Mouse (Mus musculus) urinary bladder, postnatal 4 days (tissue): ENCODE results near the gene Spata25.
"Not testable (repeated sequence)": the region's sequence is repeated elsewhere in the genome, so short reads cannot be mapped to it uniquely, and the experiment has no call there.

ENCODE experiments used
- DNase-seq, 2 experiments: peaks; one replicate each; pipeline ENCODE4 v3.0.0; 2021 to 2022; ENCODE audit warnings: low spot score in 2 of 2

Spata25 gene

DNA sequence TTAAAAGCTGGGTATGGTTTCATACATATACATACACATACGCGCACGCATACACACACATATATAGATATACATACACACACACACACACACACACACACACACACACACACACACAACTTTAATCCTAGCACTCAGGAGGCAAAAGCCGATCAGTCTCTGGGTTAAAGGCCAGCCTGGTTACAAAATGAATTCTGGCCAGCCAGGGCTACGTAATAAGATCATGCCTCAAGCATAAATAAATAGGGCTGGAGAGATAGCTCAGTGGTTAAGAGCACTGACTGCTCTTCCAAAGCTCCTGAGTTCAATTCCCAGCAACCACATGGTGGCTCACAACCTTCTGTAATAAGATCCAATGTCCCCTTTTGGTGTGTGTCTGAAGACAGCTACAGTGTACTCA is 27.2 kb upstream of the Spata25 start:
- not testable (repeated sequence) for DNase-seq

DNA sequence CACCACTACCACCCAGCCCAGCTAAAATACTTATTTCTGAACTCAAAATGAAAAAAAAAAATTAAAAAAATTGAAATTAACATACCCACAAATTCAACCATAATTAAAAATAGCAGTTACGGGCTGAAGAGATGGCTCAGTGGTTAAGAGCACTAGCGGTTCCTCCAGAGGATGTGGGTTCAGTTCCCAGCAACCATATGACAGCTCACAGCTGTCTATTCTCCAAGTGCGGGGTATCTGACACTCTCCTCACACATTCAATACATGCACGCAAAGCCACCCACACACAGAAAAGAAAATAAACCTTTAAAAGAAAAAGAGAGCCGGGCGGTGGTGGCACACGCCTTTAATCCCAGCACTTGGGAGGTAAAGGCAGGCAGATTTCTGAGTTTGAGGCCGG is 21.7 kb upstream of the Spata25 start:
- DNase-seq: no peak

DNA sequence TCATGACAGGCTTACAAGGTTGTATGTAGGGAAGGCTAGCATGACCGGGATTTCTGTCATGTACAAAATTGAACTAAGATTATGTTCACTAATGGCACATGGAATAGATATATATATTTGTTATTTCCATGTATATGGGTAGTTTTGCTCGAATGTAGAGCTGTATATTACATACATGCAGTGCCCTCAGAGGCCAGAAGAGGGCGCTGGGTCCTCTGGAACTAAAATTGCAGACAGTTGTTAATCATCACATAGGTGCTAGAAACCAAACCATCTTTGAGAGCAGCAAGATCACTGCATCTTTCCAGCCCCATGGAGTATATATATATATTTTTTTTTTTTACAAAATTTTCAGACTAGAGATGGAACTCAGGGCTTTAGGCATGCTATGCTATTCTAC is 17.4 kb upstream of the Spata25 start:
- no peak for DNase-seq

DNA sequence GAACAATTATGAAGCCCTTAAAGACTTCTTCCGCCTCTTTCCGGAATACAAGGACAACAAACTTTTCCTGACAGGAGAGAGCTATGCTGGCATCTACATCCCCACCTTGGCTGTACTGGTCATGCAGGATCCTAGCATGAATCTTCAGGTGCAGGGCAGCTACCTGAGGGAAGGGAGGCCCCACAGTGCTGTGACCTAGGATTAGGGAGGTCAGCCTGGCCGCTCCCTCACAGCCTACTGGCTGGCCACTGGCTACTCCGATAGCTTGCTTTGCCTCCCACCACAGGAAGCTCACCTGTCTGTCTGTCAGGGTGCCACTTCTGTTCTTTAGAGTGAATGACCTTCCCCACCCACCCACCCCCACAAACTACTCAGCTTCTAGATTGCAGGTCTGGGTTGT is 6.8 kb upstream of the Spata25 start:
- DNase-seq: no peak

DNA sequence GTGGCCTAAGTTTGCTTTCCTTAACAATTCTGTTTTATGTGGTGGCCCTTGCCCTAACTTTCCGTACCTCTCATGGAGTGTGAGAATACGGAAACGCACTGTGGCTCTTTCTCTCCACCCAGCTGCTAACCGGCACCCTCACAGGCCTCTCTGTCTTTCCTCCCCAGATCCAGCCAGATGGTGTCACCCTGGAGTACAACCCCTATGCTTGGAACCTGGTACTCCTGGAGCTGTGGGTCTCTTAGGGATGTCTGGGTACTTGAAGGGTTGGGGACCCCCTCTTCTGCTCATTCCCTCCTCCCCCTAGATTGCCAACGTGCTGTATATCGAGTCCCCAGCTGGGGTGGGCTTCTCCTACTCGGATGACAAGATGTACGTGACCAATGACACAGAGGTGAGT is 6.2 kb upstream of the Spata25 start:
- DNase-seq: no peak

DNA sequence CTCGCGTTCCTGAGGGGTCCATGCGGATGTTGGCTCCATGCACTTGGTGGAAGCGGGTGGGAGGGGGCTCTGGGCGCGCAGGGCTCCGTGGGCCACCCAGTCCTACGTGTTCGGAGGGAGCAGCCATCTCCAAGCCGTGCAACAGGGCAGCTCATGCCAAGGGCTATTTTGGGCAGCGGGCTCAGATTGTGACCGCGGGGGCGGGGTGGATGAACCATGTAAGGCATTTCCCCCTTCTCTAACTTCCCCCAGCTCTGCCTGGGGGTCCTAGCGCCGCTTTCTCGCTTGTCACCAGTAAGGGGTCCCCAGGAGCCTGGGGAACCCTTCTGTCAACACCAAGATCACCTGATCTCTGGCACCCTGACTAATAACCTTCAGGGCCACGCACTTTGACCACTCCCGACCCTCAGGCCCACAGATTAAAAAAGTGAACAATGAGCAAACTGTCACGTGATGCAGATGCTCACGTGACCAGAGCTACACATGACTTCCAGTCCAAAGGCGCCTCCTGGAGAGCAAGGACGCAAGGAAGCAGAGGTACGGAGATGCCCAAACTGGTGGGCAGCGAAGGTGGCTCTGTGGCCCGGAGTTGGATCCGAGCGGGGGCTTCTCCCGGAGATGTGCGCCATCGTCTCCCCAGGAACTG is 5.1 kb upstream of the Spata25 start, which contains the start of gene Neurl2:
Gene Neurl2, minus strand, starts transcription at position 143 of the 646 bp plus-strand sequence.
- DNase-seq: peak; percentile 86 to 93

DNA sequence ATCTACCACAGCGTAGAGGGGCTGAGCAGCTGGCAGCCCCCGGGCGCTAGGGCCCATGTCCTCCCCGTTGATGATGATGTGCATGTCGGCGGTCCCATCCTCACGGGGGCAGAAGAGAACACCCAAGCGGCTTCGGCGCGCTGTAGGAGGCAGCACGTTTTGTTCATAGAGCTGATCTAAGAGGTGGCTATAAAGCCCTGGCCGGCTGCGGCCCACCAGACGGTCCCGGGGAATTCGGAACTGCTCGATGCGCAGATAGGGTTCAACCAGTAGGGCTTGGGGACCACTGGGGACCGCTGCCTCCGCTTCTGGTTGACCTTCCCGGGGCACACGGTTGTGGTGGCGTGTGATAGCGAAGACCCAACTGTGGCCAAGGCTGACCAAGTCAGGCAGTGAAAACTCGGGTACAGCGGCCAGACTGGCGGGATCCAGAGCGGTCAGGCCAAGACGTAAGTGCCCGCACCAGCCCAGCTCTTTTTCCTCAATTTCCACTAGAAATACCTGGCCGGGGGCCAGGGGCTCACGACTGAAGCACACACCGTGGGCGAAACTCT is 4.5 kb upstream of the Spata25 start, which contains the start of gene Ctsa:
Gene Ctsa, plus strand, starts transcription at position 126 of the 554 bp plus-strand sequence.
- peak; percentile 71 to 80 for DNase-seq

DNA sequence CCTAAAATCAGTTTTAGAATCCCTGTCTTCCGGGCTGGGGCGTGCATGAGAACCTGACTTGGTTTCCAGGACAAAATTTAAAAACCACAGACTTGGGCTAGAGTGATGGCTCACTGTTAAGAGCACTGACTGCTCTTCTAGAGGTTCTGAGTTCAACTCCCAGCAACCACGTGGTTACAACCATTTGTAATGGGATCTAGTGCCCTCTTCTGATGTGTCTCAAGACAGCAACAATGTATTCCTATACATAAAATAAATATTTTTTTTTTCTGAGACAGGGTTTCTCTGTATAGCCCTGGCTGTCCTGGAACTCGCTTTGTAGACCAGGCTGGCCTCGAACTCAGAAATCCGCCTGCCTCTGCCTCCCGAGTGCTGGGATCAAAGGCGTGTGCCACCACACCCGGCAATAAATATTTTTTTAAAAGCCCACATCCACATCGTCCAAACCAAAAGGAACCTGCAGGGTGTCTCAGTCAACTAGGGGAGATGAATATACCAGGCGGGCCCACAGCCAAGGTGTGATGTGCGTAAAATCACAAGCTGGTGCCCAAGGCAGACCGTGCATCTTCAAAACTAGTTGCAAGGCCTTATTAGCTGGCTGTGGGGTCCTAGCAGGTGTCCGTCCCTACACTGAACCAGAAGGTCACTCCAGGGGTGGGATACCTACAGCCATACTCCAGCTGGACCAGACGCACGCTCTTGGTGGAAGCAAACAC is 3.9 kb upstream of the Spata25 start:
- DNase-seq: no peak

DNA sequence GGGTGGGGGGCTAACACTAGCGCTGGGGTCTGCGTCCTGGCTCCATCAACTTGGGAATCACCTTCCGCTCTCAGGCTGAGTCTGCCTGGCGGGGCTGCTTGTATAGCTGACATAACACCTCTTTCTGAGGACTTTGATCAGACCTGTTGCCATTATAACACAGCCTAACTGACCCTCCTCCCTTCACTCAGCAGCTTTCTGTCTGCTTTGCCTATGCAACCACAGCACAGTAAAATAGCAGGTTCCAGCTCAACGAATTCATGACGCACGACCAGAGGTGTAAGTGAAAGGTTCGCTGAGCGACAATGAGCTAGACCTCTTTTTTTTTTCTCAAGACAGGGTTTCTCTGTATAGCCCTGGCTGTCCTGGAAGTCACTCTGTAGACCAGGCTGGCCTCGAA is 2.7 kb upstream of the Spata25 start:
- DNase-seq: no peak

DNA sequence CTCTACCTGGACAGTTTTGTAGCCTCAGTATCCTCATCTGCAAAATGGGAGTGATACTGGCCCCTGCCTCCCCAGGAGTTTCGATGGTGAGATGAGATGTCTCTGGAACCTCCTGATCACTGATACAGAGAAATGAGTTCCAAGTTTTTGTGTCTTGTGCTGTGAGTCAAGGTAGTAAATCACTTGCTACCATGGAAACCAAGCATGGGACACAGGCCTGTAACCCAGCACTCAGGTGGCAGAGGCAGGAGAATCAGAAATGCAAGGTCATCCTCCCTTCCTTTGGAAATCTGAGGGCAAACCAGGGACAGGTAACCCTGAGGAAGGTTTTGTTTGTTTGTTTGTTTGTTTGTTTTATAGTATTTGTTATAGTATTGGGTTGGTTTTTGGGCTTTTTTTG is 753 bp upstream of the Spata25 start:
- DNase-seq: no peak

DNA sequence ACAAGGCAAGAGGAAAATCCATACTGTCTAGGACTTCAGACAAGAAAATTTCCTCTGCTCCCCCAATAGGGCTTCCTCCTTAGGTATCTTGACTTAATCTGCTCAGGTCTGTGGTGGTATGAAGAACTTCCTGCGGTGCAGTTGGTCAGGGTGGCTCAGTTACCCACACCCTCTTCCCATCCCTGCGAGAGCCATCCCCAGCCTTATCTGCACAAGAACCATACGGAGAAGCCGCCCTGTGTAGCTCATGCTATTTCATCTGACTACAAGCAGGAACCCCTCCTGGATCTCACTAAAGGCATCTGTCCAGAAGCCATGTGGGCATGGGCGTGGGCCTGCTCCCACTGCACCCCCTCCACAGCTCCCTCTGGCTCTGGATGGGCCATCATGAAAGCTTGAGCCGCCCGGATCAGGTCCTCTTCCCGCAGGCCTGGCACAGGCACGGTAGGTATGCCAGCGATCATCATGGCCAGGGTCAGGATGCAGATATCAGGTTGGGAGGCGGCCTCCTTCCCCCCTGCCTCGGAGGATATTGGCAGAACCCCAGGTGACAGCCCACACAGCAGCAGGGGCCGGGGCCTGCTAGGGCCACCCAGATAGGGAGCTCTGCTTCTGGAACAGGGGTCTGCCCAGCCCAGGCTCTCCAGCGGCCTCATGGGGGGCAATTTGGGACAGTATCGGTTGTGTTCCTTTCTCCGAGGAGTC is 1.0 kb downstream of the Spata25 start:
- DNase-seq: no peak

DNA sequence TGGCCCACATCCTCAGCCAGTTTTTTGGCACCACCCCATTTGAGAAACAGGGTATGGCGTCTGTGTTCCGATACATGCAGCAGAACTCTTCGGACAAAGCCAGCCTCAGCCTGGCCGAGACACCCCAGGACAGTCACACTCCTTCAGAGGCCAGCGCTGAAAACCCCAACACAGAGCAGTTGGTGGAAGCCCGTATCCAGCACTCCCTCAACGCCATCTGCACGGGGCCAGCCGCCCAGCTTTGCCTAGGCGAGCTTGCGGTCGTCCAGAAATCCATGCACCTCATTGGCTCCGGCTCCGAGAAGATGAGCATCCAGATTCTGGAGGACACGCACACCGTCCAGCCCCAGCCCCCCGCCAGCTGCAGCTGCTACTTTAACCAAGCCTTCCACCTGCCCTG is 2.8 kb downstream of the Spata25 start:
- DNase-seq: no peak

DNA sequence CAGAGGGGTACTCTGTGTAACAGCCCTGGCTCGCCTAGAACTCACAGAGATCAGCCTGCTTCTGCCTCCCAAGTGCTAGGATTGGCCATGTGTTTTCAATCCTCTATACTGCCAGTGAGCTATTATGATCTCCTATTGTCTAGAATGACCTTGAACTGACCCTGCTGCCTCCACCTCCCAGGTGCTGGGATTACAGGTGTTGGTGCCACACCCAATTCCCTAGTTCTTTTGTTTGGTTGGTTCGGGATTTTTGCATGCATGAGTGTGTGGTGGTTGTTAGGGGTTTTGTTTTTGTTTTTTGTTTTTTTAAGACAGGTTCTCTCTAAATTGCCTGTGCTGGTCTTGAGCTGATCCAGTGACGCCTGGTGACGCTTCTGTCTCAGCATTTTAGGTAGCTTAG is 4.4 kb downstream of the Spata25 start:
- no peak for DNase-seq

DNA sequence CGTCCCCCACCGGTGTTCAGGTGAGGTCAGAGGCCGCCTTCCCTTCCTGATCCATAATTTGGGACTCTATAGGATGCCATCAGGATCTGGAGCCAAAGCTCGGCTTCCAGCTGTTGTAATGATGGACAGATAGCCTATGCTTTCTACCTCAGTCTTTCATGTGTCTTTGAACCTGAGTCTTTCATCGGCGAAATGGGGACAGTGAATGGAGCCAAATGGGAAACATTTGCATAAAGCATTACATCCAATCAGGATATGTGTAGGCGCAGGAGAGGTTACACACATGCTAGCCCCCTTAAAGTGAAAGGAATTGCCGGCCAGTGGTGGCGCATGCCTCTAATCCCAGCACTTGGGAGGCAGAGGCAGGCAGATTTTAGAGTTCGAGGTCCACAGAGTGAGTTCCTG is 5.2 kb downstream of the Spata25 start:
- DNase-seq: no peak

DNA sequence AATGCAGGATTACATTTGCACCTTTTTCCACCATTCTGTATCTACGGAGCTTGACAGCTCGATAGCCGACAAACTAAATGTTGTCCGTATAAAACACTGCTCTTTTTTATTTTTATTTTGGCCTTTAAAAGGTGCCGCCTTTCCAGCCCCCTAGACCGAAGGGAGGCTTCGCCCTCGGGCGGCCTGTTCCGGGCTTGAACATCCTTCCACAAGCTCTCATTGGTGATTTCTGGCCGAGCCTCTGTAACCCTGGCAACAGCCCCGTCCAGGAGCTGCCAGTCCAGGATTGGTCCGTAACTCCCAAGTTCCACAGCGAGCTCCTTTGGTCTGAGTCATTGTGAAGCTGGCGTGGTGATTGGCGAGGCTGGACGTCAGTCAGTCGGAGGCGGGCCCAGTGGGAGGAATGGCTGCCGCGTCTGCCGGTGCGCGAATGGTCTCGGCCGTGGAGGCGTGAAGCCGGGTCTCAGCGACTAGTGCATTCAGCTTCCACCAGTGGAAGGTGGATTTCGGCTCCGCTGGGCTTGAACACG is 5.6 kb downstream of the Spata25 start, which contains the start of gene Zswim1:
Gene Zswim1, plus strand, starts transcription at position 51 of the 530 bp plus-strand sequence.
- DNase-seq: peak; percentile 99 to 100

DNA sequence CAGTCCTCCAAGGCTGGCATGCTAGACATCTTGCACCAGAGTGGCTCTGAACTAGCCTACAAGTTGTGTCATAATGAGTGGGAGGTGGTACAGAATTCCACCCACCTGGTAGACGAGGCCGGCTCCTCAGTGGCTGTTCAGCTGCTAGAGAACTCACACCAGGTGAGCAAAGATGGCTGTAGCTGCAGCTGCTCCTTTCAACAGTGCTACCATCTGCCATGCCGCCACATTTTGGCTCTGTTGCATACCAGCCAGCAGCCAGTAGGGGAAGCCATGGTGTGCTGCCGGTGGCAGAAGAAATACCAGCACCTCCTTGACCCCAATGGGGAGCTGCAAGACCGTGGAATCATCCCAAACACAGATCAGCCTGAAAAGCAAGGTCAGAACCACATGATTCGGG is 7.3 kb downstream of the Spata25 start:
- no peak for DNase-seq

DNA sequence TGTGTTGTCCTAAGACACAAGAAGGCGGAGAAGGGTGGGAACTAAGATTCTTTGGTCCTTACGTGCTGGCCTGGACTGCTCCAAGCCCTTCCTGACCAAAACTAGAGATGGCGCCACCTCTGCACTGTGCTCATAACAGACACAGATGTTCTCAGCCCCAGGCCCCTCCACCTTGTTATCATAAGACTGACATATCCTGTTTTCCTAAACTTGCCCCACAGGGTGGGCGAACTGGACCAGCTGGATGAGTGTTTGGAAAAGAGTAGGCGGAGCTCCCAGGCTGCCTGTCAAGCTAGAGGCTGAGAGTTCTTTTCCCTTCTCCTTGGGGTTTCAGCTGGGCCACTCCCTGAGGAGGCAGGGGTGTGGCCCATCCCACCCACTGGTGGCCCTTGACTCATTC is 10.6 kb downstream of the Spata25 start:
- no peak for DNase-seq

DNA sequence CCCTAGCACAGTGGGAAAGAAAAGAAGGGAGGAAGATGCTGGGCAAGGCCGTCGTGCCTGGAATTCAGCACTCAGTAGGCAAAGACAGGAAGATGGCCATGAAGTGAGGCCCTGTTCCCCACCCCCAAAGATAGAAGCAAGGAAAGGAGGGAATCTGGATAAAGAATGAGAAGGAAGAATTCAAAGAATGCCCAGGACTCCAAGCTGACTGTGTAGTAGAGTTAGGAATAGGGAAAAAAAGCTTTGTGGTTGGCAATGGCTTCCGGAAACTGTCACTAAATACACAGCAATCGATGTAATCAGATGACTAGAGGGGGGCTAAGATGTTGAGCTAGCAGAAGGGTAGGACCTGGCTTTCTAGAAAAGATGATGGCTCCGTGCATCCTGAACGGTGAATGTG is 11.1 kb downstream of the Spata25 start:
- no peak for DNase-seq

DNA sequence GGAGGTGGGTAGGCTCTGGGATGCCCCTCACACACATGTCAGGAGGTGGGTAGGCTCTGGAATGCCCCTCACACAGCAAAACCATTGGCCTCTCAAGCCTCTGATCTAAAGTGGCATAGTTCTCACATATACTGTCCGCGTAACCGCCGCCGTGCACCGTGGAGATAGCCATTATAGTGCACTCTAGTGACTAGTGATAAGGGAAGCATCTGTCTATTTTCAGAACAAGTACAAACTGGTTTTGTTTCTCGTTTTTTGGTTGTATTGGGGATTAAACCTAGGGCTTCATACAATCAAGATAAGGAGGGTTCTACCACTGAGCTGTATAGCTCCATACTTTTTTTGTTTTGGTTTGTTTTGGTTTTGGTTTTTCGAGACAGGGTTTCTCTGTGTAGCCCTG is 12.5 kb downstream of the Spata25 start:
- no peak for DNase-seq

DNA sequence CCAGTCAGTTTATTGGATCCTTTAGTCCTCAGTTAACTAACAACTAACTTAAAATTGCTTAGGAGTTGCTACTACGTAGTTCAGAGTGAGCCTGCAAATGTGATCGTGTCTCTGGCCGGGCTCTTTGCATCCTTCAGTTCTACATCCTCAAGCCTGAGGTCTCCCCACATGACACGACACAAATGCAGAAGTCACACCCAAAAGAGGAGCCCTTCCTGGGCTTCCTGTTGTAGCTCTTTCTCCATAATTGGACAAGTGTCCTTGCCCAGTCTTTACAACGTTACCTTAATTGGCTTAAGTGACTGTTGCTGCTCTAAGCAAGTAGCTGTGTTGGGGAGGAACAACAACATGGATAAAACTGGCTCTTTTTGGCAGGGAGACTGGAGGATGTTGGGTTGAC is 13.0 kb downstream of the Spata25 start:
- no peak for DNase-seq

DNA sequence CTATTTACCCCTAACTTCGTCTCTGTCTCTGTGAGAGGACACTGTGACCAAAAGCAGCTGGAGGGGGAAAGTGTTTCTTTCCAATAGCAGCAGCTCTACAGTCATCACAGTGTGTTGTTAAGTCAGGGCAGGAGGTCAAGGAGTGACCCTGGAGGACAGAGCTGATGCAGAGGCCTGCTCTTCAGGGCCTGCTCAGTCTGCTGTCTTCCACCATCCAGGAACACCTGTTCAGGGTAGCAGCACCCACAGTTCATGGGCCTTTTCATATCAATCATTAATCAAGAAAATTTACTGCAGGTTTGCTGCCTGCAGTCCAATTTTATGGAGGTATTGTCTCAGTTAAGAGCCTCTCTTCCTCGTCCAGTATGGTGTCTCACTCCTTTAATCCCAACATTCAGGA is 14.8 kb downstream of the Spata25 start:
- no peak for DNase-seq

DNA sequence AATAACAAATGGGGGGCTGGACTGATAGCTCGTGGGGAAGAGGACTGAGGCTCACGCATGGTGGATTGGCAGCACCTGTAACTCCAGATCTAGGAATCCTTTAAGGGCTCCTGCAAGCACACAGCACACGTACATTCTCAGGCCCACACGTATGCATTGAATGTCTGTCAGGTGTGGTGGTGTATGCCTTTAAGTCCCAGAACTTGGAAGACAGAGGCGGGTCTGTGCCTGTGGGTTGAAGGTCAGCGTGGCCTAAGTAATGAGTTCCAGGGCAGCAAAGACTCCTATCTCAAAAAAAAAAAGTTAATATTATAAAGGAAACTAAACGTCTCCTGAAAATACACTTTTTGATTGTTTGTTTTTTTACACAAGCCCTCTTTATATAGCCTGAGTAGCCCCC is 21.7 kb downstream of the Spata25 start:
- no peak for DNase-seq
